Mouse (Mus musculus) lung, embryonic 16.5 days (tissue): Measurements from ENCODE around the gene Cldn34b3. TPM values are rescaled to one million over a fixed set of nuclear protein-coding genes. Genes with fewer than 3 reads are reported as not detected.
"Not testable (repeated sequence)": the region's sequence is repeated elsewhere in the genome, so short reads cannot be mapped to it uniquely, and the experiment has no call there.

Experiments
- ATAC-seq: fragments of 200-750 bp; cut with Nextera tagmentation; 2 replicates; pipeline ENCODE4 v1.8.0; 2017; ENCODE audit warnings: low read depth, mild to moderate bottlenecking, moderate library complexity
- H3K27ac ChIP-seq: fragments of 300-500 bp; sonication (generic); 2 replicates; pipeline ENCODE4 v1.5.1; 2014; ENCODE audit warnings: mild to moderate bottlenecking, control low read depth, low read length
- H3K27me3 ChIP-seq: fragments of 300-500 bp; sonication (generic); 2 replicates; pipeline ENCODE4 v1.6.1; 2014; ENCODE audit warnings: low read depth, low read length, mixed read lengths; ENCODE audit not compliant: control insufficient read depth, insufficient read depth
- H3K36me3 ChIP-seq: fragments of 300-500 bp; sonication (generic); 2 replicates; pipeline ENCODE4 v1.6.1; 2014; ENCODE audit warnings: low read length; ENCODE audit not compliant: control insufficient read depth, insufficient read depth
- H3K4me1 ChIP-seq: fragments of 300-500 bp; sonication (generic); replicated peaks from 2 replicates; pipeline ENCODE4 v1.6.1; 2014; ENCODE audit warnings: low read length, mixed read lengths; ENCODE audit not compliant: control insufficient read depth, insufficient read depth
- H3K4me2 ChIP-seq: fragments of 300-500 bp; sonication (generic); 2 replicates; pipeline ENCODE4 v1.6.1; 2014; ENCODE audit warnings: low read depth, low read length, control low read depth
- H3K4me3 ChIP-seq: fragments of 300-500 bp; sonication (generic); 2 replicates; pipeline ENCODE4 v1.5.1; 2014; ENCODE audit warnings: mild to moderate bottlenecking, low read length, control low read depth
- H3K9ac ChIP-seq: fragments of 300-500 bp; sonication (generic); 2 replicates; pipeline ENCODE4 v1.6.1; 2014; ENCODE audit warnings: low read length, control low read depth
- H3K9me3 ChIP-seq: fragments of 300-500 bp; sonication (generic); 2 replicates; pipeline ENCODE4 v1.6.1; 2016; ENCODE audit warnings: low read length; ENCODE audit not compliant: control insufficient read depth
- WGBS: fragments of 180-500 bp; shearing (Covaris S2); extraction: QIAGEN DNeasy Blood & Tissue Kit; methylation state at CpG from one replicate; pipeline ENCODE4 v1.1.7; 2014; 5-methylcytosine and 5-hydroxymethylcytosine counted together
- polyA plus RNA-seq: library from polyadenylated mRNA; unstranded; fragments of >200 nt; fragmentation: Nextera tagmentation; extraction: Ambion mirVana; gene quantifications from 2 replicates; pipeline ENCODE4 v1.2.1, GENCODE M21; 2015

Gene Cldn34b3
- polyA plus RNA-seq = not detected in 2 replicates

DNA sequence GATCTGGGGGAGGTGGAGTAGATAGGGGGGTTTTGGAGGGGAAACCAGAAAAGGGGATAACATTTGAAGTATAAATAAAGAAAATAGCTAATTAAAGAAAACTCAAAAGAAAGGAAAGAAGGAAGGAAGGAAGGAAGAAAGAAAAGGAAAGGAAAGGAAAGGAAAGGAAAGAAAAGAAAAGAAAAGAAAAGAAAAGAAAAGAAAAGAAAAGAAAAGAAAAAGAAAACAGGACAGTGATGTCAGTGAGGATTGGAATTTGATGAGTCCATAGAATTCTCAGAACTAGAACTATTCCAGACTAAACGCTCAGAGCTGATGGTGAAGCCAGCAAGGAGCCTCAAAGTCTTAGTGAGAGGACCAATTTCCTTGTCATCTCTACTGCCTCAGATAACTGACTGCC, at the start of gene Cldn34b3:
Gene Cldn34b3 (plus strand): TSS at position 301 of the 400 bp plus-strand sequence.
- H3K9me3 ChIP-seq, H3K27me3 ChIP-seq, H3K4me2 ChIP-seq, H3K9ac ChIP-seq, H3K4me3 ChIP-seq, H3K27ac ChIP-seq, ATAC-seq, H3K4me1 ChIP-seq, H3K36me3 ChIP-seq: not testable (repeated sequence)
- WGBS = 78% methylated on average over 1 of the region's 1 CpGs

Other genes starting within 250 kb of the Cldn34b3 start
- gene Cldn34b4, start 129.0 kb downstream of the Cldn34b3 start, polyA plus RNA-seq = not detected in 2 replicates